Mouse (Mus musculus): Measurements from ENCODE around the gene Psme3. TPM values are rescaled to one million over a fixed set of nuclear protein-coding genes. Genes with fewer than 3 reads are reported as not detected.

Gene Psme3
- total and polyA plus RNA-seq, 2 experiments from 2014 or later = 44.7 to 52.0 TPM

GRCm38 (mm10) chr11:101355916-101356315 lies 39.9 kb downstream of the Psme3 start:
- H3K9ac ChIP-seq (replicated peaks; ENCODE audit: low read depth, low read length) = no peak overlapping the region
- ATAC-seq (ENCODE audit: insufficient read depth, low read depth) = no peak
- TF ChIP-seq EP300 (IDR thresholded peaks at IDR 0.05; ENCODE audit: low read depth) = no peak
- no peak for TF ChIP-seq CTCF (IDR thresholded peaks at IDR 0.05; ENCODE audit: low read depth)
- H3K4me3 ChIP-seq (ENCODE audit: low read depth, low read length) = no peak overlapping the region
- no peaks in the 10 kb centered on the region for H3K9me3 ChIP-seq (replicated peaks; ENCODE audit: control insufficient read depth, low read length)
- H3K27me3 ChIP-seq (ENCODE audit: control insufficient read depth, insufficient read depth, low read length) = no peaks in the 10 kb centered on the region
- 81% methylated on average over 2 of the region's 2 CpGs for WGBS
- no peak overlapping the region for H3K27ac ChIP-seq (ENCODE audit: low read depth)
- no peak overlapping the region for H3K4me2 ChIP-seq (ENCODE audit: low read depth, low read length)
- H3K4me1 ChIP-seq (ENCODE audit: control insufficient read depth, insufficient read depth) = peaks cover 9% of the 10 kb centered on the region
- no peak for DNase-seq (ENCODE audit: low spot score)
- no peaks in the 10 kb centered on the region for H3K36me3 ChIP-seq (replicated peaks; ENCODE audit: control insufficient read depth, insufficient read depth, low read length)

GRCm38 (mm10) chr11:101357505-101358182 lies 41.6 kb downstream of the Psme3 start:
- Histone ChIP-seq H3K9ac (replicated peaks; ENCODE audit: low read depth, low read length) (no peak overlapping the region), H3K27ac (ENCODE audit: low read depth) (no peak overlapping the region), H3K4me1 (ENCODE audit: control insufficient read depth, insufficient read depth) (peaks cover 13% of the 10 kb centered on the region), H3K4me3 (ENCODE audit: low read depth, low read length) (no peak overlapping the region), H3K36me3 (replicated peaks; ENCODE audit: control insufficient read depth, insufficient read depth, low read length) (no peaks in the 10 kb centered on the region), H3K27me3 (ENCODE audit: control insufficient read depth, insufficient read depth, low read length) (no peaks in the 10 kb centered on the region), H3K9me3 (replicated peaks; ENCODE audit: control insufficient read depth, low read length) (no peaks in the 10 kb centered on the region), H3K4me2 (ENCODE audit: low read depth, low read length) (no peak overlapping the region)
- DNase-seq (ENCODE audit: low spot score) (no peak), ATAC-seq (ENCODE audit: insufficient read depth, low read depth) (no peak)
- TF ChIP-seq CTCF (IDR thresholded peaks at IDR 0.05; ENCODE audit: low read depth) (no peak), EP300 (IDR thresholded peaks at IDR 0.05; ENCODE audit: low read depth) (no peak)
- WGBS = 63% methylated on average over 3 of the region's 3 CpGs

- H3K9ac ChIP-seq (replicated peaks; ENCODE audit: low read depth, low read length) = no peak overlapping the region
- H3K4me3 ChIP-seq (ENCODE audit: low read depth, low read length) = no peak overlapping the region
- no peak for TF ChIP-seq EP300 (IDR thresholded peaks at IDR 0.05; ENCODE audit: low read depth)
- no peak for TF ChIP-seq CTCF (IDR thresholded peaks at IDR 0.05; ENCODE audit: low read depth)
- H3K4me2 ChIP-seq (ENCODE audit: low read depth, low read length) = no peak overlapping the region
- ATAC-seq (ENCODE audit: insufficient read depth, low read depth) = no peak
- no peak for DNase-seq (ENCODE audit: low spot score)
- H3K27me3 ChIP-seq (ENCODE audit: control insufficient read depth, insufficient read depth, low read length) = no peaks in the 10 kb centered on the region
- H3K9me3 ChIP-seq (replicated peaks; ENCODE audit: control insufficient read depth, low read length) = no peaks in the 10 kb centered on the region
- peaks cover 13% of the 10 kb centered on the region for H3K4me1 ChIP-seq (ENCODE audit: control insufficient read depth, insufficient read depth)
- H3K36me3 ChIP-seq (replicated peaks; ENCODE audit: control insufficient read depth, insufficient read depth, low read length) = no peaks in the 10 kb centered on the region
- WGBS = 52% methylated on average over 9 of the region's 9 CpGs
- peak overlapping the region; percentile 87 for H3K27ac ChIP-seq (ENCODE audit: low read depth)
These were observed 43.8 kb downstream of the Psme3 start for GRCm38 (mm10) chr11:101359776-101360175.

- DNase-seq (ENCODE audit: low spot score) (peak; percentile 57), ATAC-seq (ENCODE audit: insufficient read depth, low read depth) (peak; percentile 68)
- TF ChIP-seq CTCF (IDR thresholded peaks at IDR 0.05; ENCODE audit: low read depth) (no peak), EP300 (IDR thresholded peaks at IDR 0.05; ENCODE audit: low read depth) (peak; percentile 66; the same call in 1 of the 2 replicates)
- Histone ChIP-seq H3K4me3 (ENCODE audit: low read depth, low read length) (no peak overlapping the region), H3K4me1 (ENCODE audit: control insufficient read depth, insufficient read depth) (peaks cover 13% of the 10 kb centered on the region), H3K9me3 (replicated peaks; ENCODE audit: control insufficient read depth, low read length) (no peaks in the 10 kb centered on the region), H3K4me2 (ENCODE audit: low read depth, low read length) (peak overlapping the region; percentile 9; the same call in 1 of the 2 replicates), H3K27ac (ENCODE audit: low read depth) (peak overlapping the region; percentile 87), H3K36me3 (replicated peaks; ENCODE audit: control insufficient read depth, insufficient read depth, low read length) (no peaks in the 10 kb centered on the region), H3K9ac (replicated peaks; ENCODE audit: low read depth, low read length) (no peak overlapping the region), H3K27me3 (ENCODE audit: control insufficient read depth, insufficient read depth, low read length) (no peaks in the 10 kb centered on the region)
- WGBS = 20% methylated on average over 3 of the region's 3 CpGs
These were observed 44.7 kb downstream of the Psme3 start for GRCm38 (mm10) chr11:101360651-101361113.

- no peaks in the 10 kb centered on the region for H3K9me3 ChIP-seq (replicated peaks; ENCODE audit: control insufficient read depth, low read length)
- no peak overlapping the region for H3K4me3 ChIP-seq (ENCODE audit: low read depth, low read length)
- no peak for DNase-seq (ENCODE audit: low spot score)
- WGBS = 17% methylated on average over 5 of the region's 5 CpGs
- H3K4me1 ChIP-seq (ENCODE audit: control insufficient read depth, insufficient read depth) = peaks cover 13% of the 10 kb centered on the region
- no peak overlapping the region for H3K27ac ChIP-seq (ENCODE audit: low read depth)
- TF ChIP-seq CTCF (IDR thresholded peaks at IDR 0.05; ENCODE audit: low read depth) (no peak), EP300 (IDR thresholded peaks at IDR 0.05; ENCODE audit: low read depth) (no peak)
- H3K9ac ChIP-seq (replicated peaks; ENCODE audit: low read depth, low read length) = no peak overlapping the region
- no peak for ATAC-seq (ENCODE audit: insufficient read depth, low read depth)
- H3K27me3 ChIP-seq (ENCODE audit: control insufficient read depth, insufficient read depth, low read length) = no peaks in the 10 kb centered on the region
- H3K36me3 ChIP-seq (replicated peaks; ENCODE audit: control insufficient read depth, insufficient read depth, low read length) = no peaks in the 10 kb centered on the region
- H3K4me2 ChIP-seq (ENCODE audit: low read depth, low read length) = no peak overlapping the region
These were observed 48.5 kb downstream of the Psme3 start for GRCm38 (mm10) chr11:101364531-101364931.
